Mouse (Mus musculus) heart, embryonic 12.5 days (tissue): ENCODE measurements around the gene Rdh14. TPM values are rescaled to one million over a fixed set of nuclear protein-coding genes. Genes with fewer than 3 reads are reported as not detected.
A peak's percentile ranks its signal among the peaks of the same experiment; 100 is the strongest.

Experiments used
- ATAC-seq: fragments of 200-750 bp; cut with Nextera tagmentation; 2 replicates; pipeline ENCODE4 v1.8.0; 2017; ENCODE audit warnings: moderate TSS enrichment, moderate library complexity; ENCODE audit not compliant: insufficient number of reproducible peaks, low FRiP score
- H3K27ac ChIP-seq: fragments of 300-500 bp; sonication (generic); 2 replicates; pipeline ENCODE4 v1.5.1; 2016; ENCODE audit warnings: mild to moderate bottlenecking, moderate library complexity; ENCODE audit not compliant: poor library complexity, severe bottlenecking
- H3K27me3 ChIP-seq: fragments of 300-500 bp; sonication (generic); replicated peaks from 2 replicates; pipeline ENCODE4 v1.6.1; 2016; ENCODE audit warnings: mild to moderate bottlenecking, moderate library complexity
- H3K36me3 ChIP-seq: fragments of 300-500 bp; sonication (generic); 2 replicates; pipeline ENCODE4 v1.6.1; 2016; ENCODE audit warnings: mild to moderate bottlenecking, moderate library complexity
- H3K4me1 ChIP-seq: fragments of 300-500 bp; sonication (generic); replicated peaks from 2 replicates; pipeline ENCODE4 v1.6.1; 2016; ENCODE audit warnings: mild to moderate bottlenecking
- H3K4me2 ChIP-seq: fragments of 300-500 bp; sonication (generic); 2 replicates; pipeline ENCODE4 v1.6.1; 2016; ENCODE audit warnings: mild to moderate bottlenecking, moderate library complexity
- H3K4me3 ChIP-seq: fragments of 300-500 bp; sonication (generic); 2 replicates; pipeline ENCODE4 v1.5.1; 2016; ENCODE audit warnings: mild to moderate bottlenecking
- H3K9ac ChIP-seq: fragments of 300-500 bp; sonication (generic); 2 replicates; pipeline ENCODE4 v1.6.1; 2016; ENCODE audit warnings: mild to moderate bottlenecking, moderate library complexity
- H3K9me3 ChIP-seq: fragments of 300-500 bp; sonication (generic); replicated peaks from 2 replicates; pipeline ENCODE4 v1.6.1; 2016; ENCODE audit warnings: mild to moderate bottlenecking, moderate library complexity
- WGBS: fragments of 180-500 bp; shearing (Covaris S2); methylation state at CpG from one replicate; pipeline ENCODE4 v1.1.7; 2016; 5-methylcytosine and 5-hydroxymethylcytosine counted together
- polyA plus RNA-seq: library from polyadenylated mRNA; unstranded; fragments of >200 nt; fragmentation: Nextera tagmentation; extraction: Ambion mirVana; gene quantifications from 2 replicates; pipeline ENCODE4 v1.2.1, GENCODE M21; 2016

The Rdh14 gene
- polyA plus RNA-seq: 52.1 and 52.2 TPM in 2 replicates

DNA sequence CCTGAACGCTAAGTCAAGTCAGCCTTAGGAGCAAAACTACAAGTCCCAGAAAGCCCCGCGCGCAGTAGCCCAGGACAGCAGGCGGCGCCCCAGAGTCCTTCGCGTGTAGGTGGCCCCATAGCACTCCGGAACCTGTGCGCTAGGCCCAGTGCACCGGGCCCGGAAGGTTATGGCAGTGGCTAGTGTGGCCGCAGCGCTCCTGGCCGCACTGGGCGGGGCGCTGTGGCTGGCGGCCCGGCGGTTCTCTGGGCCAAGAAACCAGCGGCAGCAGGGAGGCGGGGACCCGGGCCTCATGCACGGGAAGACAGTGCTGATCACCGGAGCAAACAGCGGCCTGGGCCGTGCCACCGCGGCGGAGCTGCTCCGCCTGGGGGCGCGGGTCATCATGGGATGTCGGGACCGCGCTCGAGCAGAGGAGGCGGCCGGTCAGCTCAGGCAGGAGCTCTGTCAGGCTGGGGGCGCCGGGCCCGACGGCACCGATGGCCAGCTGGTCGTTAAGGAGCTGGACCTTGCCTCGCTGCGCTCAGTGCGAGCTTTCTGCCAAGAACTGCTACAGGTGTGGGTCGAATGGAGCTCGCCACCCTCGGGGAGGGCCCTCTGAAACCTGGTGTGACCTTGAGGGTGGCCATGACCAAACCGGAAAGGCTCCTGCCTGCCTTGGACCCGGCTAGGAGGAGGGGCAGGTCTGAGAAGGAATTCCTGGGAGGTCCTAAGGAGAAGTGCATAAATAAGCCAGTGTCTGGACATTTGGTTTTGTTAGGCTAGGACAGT, at the start of gene Rdh14:
Gene Rdh14 (plus strand): TSS at position 102 of the 771 bp plus-strand sequence.
- Histone ChIP-seq H3K4me2 (peak within 1 kb of the TSS; percentile 71), H3K4me3 (peak within 1 kb of the TSS; percentile 84), H3K9ac (peak within 1 kb of the TSS; percentile 90), H3K27me3 (no peaks in the 10 kb centered on the region), H3K4me1 (peaks cover 6% of the 10 kb centered on the region), H3K36me3 (peaks cover 10% of the 10 kb centered on the region), H3K9me3 (no peaks in the 10 kb centered on the region), H3K27ac (peak within 1 kb of the TSS; percentile 97)
- peak; percentile 97 for ATAC-seq
- under 1% methylated on average over 53 of the region's 53 CpGs for WGBS

DNA sequence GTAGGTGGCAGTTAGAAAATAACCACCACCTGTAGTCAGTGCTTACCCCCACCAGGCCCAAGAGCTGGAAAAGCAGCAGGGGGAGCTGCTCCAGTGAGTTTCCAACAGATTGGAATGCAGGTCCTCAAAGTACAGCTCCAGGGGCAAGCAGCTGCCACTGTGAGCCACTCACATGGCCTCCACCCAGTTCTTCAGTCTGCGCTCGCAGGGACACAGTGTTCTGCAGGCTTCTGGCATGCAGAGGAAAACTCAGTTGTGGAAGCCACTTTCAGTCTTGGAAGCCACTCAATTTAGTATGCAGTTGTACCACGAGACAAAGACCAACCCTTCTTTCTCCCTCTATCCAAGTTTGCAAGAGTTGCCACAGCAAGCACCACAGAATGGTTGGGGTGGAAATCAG, 39.9 kb upstream of the Rdh14 start:
- Histone ChIP-seq H3K36me3 (no peaks in the 10 kb centered on the region), H3K9ac (no peak overlapping the region), H3K9me3 (no peaks in the 10 kb centered on the region), H3K27me3 (no peaks in the 10 kb centered on the region), H3K27ac (no peak overlapping the region), H3K4me1 (no peaks in the 10 kb centered on the region), H3K4me2 (no peak overlapping the region), H3K4me3 (no peak overlapping the region)
- 56% methylated on average over 3 of the region's 3 CpGs for WGBS
- ATAC-seq: no peak

GRCm38 (mm10) chr12:10357756-10358155, 32.8 kb upstream of the Rdh14 start:
- Histone ChIP-seq H3K27me3 (no peaks in the 10 kb centered on the region), H3K9ac (no peak overlapping the region), H3K4me2 (no peak overlapping the region), H3K4me1 (no peaks in the 10 kb centered on the region), H3K36me3 (no peaks in the 10 kb centered on the region), H3K4me3 (no peak overlapping the region), H3K27ac (no peak overlapping the region), H3K9me3 (no peaks in the 10 kb centered on the region)
- 49% methylated on average over 6 of the region's 6 CpGs for WGBS
- ATAC-seq: no peak

DNA sequence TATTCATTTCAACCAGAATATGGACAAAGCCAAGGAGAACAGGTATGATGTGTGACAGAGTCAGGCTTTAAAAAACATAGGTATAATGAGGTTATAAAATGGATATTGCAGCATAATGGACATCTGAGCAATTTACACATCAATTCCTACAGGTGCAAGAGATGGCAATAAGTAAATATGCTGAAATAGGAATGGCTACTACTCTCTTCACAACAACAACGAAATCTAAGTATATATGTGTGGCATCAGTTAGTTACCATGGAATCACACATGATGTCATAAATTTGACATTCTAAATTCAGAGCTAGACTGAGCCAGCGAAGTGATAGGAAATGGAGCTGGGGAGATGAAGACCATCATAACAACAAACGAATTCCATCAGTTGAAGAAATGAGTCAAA, 20.9 kb upstream of the Rdh14 start, which contains the start of gene Nt5c1b:
Gene Nt5c1b (plus strand): TSS at position 301 of the 400 bp plus-strand sequence.
- Histone ChIP-seq H3K4me2 (no peak within 1 kb of the TSS), H3K9me3 (no peaks in the 10 kb centered on the region), H3K36me3 (no peaks in the 10 kb centered on the region), H3K27ac (no peak within 1 kb of the TSS), H3K9ac (no peak within 1 kb of the TSS), H3K27me3 (no peaks in the 10 kb centered on the region), H3K4me3 (no peak within 1 kb of the TSS), H3K4me1 (no peaks in the 10 kb centered on the region)
- no peak for ATAC-seq
- 61% methylated on average over 3 of the region's 3 CpGs for WGBS

GRCm38 (mm10) chr12:10400788-10401187, 10.2 kb downstream of the Rdh14 start:
- H3K4me3 ChIP-seq: no peak overlapping the region
- H3K4me2 ChIP-seq: no peak overlapping the region
- ATAC-seq: no peak
- no peaks in the 10 kb centered on the region for H3K9me3 ChIP-seq
- H3K36me3 ChIP-seq: 0 out of 2 replicates have a peak, but pooled peaks cover 3% of the 10 kb centered on the region
- H3K4me1 ChIP-seq: no peaks in the 10 kb centered on the region
- H3K27me3 ChIP-seq: no peaks in the 10 kb centered on the region
- H3K27ac ChIP-seq: no peak overlapping the region
- 81% methylated on average over 1 of the region's 1 CpGs for WGBS
- no peak overlapping the region for H3K9ac ChIP-seq

DNA sequence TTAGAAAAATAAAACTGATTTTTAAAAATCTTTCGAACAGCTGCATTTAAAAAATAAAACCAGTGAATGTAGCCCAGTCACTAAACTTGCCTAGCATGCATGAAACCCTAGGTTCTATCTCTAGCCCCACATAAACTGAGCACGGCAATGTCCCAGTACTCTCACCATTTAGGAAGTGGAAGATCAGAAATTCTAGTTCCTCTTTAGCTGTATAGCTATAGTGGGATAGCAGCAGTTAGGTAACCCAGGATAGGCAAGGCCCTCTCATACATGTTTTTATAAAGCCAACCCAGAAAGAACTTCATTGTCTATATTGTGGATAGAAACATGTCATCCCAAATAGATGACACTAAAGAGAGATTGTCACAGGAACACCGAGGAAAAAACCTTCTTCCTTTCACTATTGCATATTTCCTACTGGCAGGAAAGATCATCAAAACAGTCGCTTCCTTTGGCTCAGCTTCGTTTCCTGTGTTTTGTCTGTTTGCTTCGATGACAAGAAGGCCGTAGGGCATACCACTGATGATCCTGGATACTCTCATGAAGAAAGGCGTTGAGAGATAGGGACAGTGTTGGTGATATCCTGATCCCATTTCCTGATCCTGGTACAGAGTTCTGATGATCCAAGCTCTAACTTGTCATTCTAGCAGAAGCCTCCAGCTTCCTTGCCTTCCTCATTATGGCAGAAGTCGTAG, 12.0 kb downstream of the Rdh14 start:
- Histone ChIP-seq H3K4me2 (no peak overlapping the region), H3K9ac (no peak overlapping the region), H3K9me3 (no peaks in the 10 kb centered on the region), H3K27ac (no peak overlapping the region), H3K27me3 (no peaks in the 10 kb centered on the region), H3K36me3 (no peaks in the 10 kb centered on the region), H3K4me3 (no peak overlapping the region), H3K4me1 (no peaks in the 10 kb centered on the region)
- ATAC-seq: no peak; the same call in 1 of the 2 replicates
- 55% methylated on average over 9 of the region's 9 CpGs for WGBS

DNA sequence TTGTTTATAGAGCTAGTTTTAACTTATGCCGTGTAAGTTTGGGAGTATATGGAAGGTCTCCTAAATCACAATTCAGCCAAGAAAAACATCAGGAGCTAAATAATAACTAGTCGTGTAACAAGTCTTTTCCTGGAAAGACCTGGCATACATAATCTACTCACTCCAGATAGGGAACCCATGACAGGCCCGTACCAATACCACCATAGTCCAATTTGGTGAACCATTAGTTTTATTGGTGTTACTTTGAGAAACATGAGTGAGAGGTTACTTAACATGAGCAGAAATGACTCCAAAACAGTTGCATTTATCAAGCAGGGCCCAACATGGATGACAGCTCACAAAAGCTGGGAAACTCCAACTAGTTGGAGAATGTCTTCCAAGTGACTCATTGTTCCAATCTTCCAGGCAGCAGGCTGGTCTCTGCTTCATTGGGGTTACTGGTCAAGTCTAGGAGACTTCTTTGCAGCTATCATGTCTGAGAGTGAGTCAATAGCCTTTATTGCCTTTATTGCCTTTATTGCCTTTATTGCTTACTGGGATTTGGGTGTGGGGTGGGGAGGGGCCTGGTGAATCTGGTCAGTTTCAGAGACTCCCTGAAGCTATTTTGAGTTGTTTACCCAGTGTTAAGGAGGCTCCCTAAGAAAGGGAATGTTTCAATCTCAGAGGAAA, 20.1 kb downstream of the Rdh14 start:
- 78% methylated on average over 3 of the region's 3 CpGs for WGBS
- H3K4me3 ChIP-seq: no peak overlapping the region
- H3K27me3 ChIP-seq: no peaks in the 10 kb centered on the region
- H3K4me1 ChIP-seq: peaks cover 7% of the 10 kb centered on the region
- no peak overlapping the region for H3K9ac ChIP-seq
- no peak for ATAC-seq
- no peaks in the 10 kb centered on the region for H3K9me3 ChIP-seq
- H3K4me2 ChIP-seq: no peak overlapping the region
- H3K36me3 ChIP-seq: no peaks in the 10 kb centered on the region
- no peak overlapping the region for H3K27ac ChIP-seq

DNA sequence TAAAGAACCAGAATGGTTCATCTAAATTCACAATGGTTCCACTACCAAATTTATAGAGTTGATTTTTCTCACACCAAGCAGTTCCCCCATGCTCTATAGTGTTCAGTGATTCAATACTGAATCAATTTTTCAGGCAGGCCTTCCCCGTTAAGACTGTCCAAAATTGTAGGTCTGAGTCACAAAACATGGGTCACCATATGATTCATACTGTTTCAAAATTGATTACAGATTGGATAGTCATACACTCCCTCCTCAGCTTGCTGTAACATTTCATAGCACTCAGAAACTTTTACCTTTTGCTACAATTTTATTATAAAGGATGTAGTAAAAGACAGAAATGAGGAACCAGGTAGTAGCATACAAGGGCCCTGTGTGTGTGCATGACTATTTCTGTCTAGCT, 20.9 kb downstream of the Rdh14 start:
- no peak for ATAC-seq
- Histone ChIP-seq H3K4me1 (peaks cover 7% of the 10 kb centered on the region), H3K4me2 (no peak overlapping the region), H3K9ac (no peak overlapping the region), H3K27ac (no peak overlapping the region), H3K36me3 (no peaks in the 10 kb centered on the region), H3K9me3 (no peaks in the 10 kb centered on the region), H3K4me3 (no peak overlapping the region), H3K27me3 (no peaks in the 10 kb centered on the region)
- 87% methylated on average over 1 of the region's 1 CpGs for WGBS

DNA sequence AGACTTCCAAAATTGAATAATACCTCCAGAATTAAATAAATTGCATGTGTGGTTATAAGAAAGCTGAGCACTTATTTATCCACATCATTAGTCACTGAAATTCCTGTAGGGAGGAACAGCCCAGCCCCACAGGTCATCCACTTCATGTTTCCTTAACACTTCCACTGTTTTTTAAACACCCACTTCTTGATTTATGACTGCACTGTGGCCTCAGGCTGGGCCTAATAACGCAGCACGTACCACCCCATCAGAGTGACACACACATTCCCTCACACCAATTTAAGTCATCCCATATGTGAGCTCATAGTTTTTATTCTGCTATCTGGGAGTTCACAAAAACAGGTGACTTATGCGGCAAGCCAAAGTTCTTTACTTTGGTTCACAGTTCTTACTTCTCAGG, 31.8 kb downstream of the Rdh14 start:
- Histone ChIP-seq H3K36me3 (no peaks in the 10 kb centered on the region), H3K27me3 (no peaks in the 10 kb centered on the region), H3K4me1 (no peaks in the 10 kb centered on the region), H3K9me3 (no peaks in the 10 kb centered on the region), H3K9ac (no peak overlapping the region), H3K4me3 (no peak overlapping the region), H3K27ac (no peak overlapping the region), H3K4me2 (no peak overlapping the region)
- no peak for ATAC-seq
- 67% methylated on average over 3 of the region's 3 CpGs for WGBS

DNA sequence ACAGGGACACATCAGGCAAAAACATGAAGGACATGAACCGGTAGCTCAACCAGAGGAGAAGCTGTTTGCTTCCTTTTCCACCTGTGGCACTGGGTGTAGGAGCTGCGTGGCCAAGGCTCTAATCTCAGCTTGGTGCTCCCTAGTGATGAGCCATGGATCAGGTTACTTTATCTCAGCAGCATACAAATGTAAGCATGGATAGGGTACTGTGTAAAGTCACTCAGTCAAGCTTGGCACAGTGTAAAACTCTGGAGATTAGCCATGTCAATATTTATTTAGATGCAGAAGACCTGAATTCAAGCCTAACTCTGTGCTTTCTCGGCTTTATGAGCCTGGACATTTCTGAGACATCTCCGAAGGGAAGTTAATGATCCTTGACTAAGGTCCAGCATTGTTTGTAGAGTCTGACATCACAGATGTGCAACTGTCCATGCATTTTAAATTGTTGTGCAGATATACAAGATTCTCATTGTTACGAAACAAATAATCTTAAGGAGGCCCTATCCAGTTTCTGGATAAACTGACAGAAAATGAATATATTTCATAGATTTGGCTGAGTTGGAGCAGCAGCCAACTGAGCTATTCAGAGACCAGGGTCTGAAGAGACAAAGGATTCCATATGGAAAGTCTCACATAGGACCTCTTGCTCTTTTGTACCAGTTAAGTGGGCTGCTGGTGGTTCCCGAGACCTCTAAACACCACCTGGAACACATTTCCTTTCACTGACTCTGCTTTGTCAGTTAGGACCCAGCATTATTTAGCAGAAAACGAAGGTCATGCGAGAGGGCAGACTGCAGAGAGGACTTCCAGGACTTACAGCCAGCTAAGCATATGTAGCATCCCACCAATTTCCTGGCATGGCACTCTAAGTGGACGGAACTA, 35.7 kb downstream of the Rdh14 start:
- no peak overlapping the region for H3K4me3 ChIP-seq
- ATAC-seq: no peak
- no peak overlapping the region for H3K27ac ChIP-seq

More for the DNA sequence above, 35.7 kb downstream of the Rdh14 start:
- WGBS: 71% methylated on average over 9 of the region's 9 CpGs
- Histone ChIP-seq H3K4me1 (no peaks in the 10 kb centered on the region), H3K4me2 (no peak overlapping the region), H3K36me3 (no peaks in the 10 kb centered on the region), H3K9ac (no peak overlapping the region), H3K9me3 (no peaks in the 10 kb centered on the region), H3K27me3 (no peaks in the 10 kb centered on the region)
